Mouse (Mus musculus) embryonic facial prominence, embryonic 10.5 days (tissue): ENCODE measurements around the gene Gprc5a. TPM values are rescaled to one million over a fixed set of nuclear protein-coding genes. Genes with fewer than 3 reads are reported as not detected.

Experiments used
- DNase-seq: peaks from one replicate; pipeline ENCODE4 v3.0.0-alpha.2; 2017; ENCODE audit warnings: low spot score
- H3K27ac ChIP-seq: fragments of 300-500 bp; sonication (generic); replicated peaks from 2 replicates; pipeline ENCODE4 v1.5.1; 2016; ENCODE audit warnings: mild to moderate bottlenecking
- H3K27me3 ChIP-seq: fragments of 300-500 bp; sonication (generic); replicated peaks from 2 replicates; pipeline ENCODE4 v1.6.1; 2016; ENCODE audit warnings: low read depth, mild to moderate bottlenecking; ENCODE audit not compliant: poor library complexity, severe bottlenecking
- H3K36me3 ChIP-seq: fragments of 300-500 bp; sonication (generic); replicated peaks from 2 replicates; pipeline ENCODE4 v1.6.1; 2016; ENCODE audit warnings: mild to moderate bottlenecking, moderate library complexity
- H3K4me1 ChIP-seq: fragments of 300-500 bp; sonication (generic); 2 replicates; pipeline ENCODE4 v1.6.1; 2016
- H3K4me3 ChIP-seq: fragments of 300-500 bp; sonication (generic); 2 replicates; pipeline ENCODE4 v1.5.1; 2016; ENCODE audit warnings: mild to moderate bottlenecking, moderate library complexity
- H3K9me3 ChIP-seq: fragments of 300-500 bp; sonication (generic); 2 replicates; pipeline ENCODE4 v1.6.1; 2016; ENCODE audit warnings: mild to moderate bottlenecking
- WGBS: fragments of 180-500 bp; shearing (Covaris S2); methylation state at CpG from one replicate; pipeline ENCODE4 v1.1.7; 2016; 5-methylcytosine and 5-hydroxymethylcytosine counted together
- polyA plus RNA-seq: library from polyadenylated mRNA; unstranded; fragments of >200 nt; fragmentation: Nextera tagmentation; extraction: Ambion mirVana; gene quantifications from 2 replicates; pipeline ENCODE4 v1.2.1, GENCODE M21; 2016

The Gprc5a gene
- 2.5 and 2.8 TPM in 2 replicates for polyA plus RNA-seq

- no peaks in the 10 kb centered on the region for H3K36me3 ChIP-seq
- H3K4me3 ChIP-seq, result peak within 1 kb of the TSS; percentile 62
- peak within 1 kb of the TSS; percentile 72 for H3K27ac ChIP-seq
- DNase-seq, result peak; percentile 79
- H3K27me3 ChIP-seq, result peaks cover 48% of the 10 kb centered on the region
- under 1% methylated on average over 44 of the region's 44 CpGs for WGBS
- peaks cover 32% of the 10 kb centered on the region for H3K4me1 ChIP-seq
- H3K9me3 ChIP-seq, result no peaks in the 10 kb centered on the region
Observed at GRCm38 (mm10) chr6:135065236-135065957, at the start of gene Gprc5a. Gene Gprc5a, plus strand, starts transcription at chr6:135065651.

GRCm38 (mm10) chr6:135017211-135017610, 48.2 kb upstream of the Gprc5a start:
- WGBS, result 94% methylated on average over 11 of the region's 11 CpGs
- peaks cover 91% of the 10 kb centered on the region for H3K36me3 ChIP-seq
- H3K4me1 ChIP-seq, result peaks cover 4% of the 10 kb centered on the region
- no peaks in the 10 kb centered on the region for H3K27me3 ChIP-seq
- no peak for DNase-seq
- H3K4me3 ChIP-seq, result no peak overlapping the region
- H3K27ac ChIP-seq, result no peak overlapping the region
- no peaks in the 10 kb centered on the region for H3K9me3 ChIP-seq

GRCm38 (mm10) chr6:135019564-135019963, 45.9 kb upstream of the Gprc5a start:
- Histone ChIP-seq H3K27ac (no peak overlapping the region), H3K27me3 (no peaks in the 10 kb centered on the region), H3K9me3 (no peaks in the 10 kb centered on the region), H3K4me3 (no peak overlapping the region), H3K4me1 (no peaks in the 10 kb centered on the region), H3K36me3 (peaks cover 100% of the 10 kb centered on the region)
- no peak for DNase-seq
- WGBS, result 91% methylated on average over 10 of the region's 10 CpGs

- Histone ChIP-seq H3K27me3 (no peaks in the 10 kb centered on the region), H3K27ac (no peak overlapping the region), H3K4me1 (no peaks in the 10 kb centered on the region), H3K4me3 (no peak overlapping the region), H3K36me3 (peaks cover 90% of the 10 kb centered on the region), H3K9me3 (no peaks in the 10 kb centered on the region)
- WGBS, result 90% methylated on average over 3 of the region's 3 CpGs
- no peak for DNase-seq
Observed at GRCm38 (mm10) chr6:135021633-135022032, 43.8 kb upstream of the Gprc5a start.

GRCm38 (mm10) chr6:135023379-135023778, 42.1 kb upstream of the Gprc5a start:
- Histone ChIP-seq H3K4me1 (no peaks in the 10 kb centered on the region), H3K27me3 (no peaks in the 10 kb centered on the region), H3K4me3 (no peak overlapping the region), H3K9me3 (no peaks in the 10 kb centered on the region), H3K27ac (no peak overlapping the region), H3K36me3 (peaks cover 72% of the 10 kb centered on the region)
- no peak for DNase-seq
- 92% methylated on average over 14 of the region's 14 CpGs for WGBS

GRCm38 (mm10) chr6:135024781-135025420, 40.5 kb upstream of the Gprc5a start:
- Histone ChIP-seq H3K4me3 (no peak overlapping the region), H3K36me3 (peaks cover 57% of the 10 kb centered on the region), H3K9me3 (no peaks in the 10 kb centered on the region), H3K27ac (no peak overlapping the region), H3K27me3 (no peaks in the 10 kb centered on the region), H3K4me1 (no peaks in the 10 kb centered on the region)
- no peak for DNase-seq
- WGBS, result 93% methylated on average over 1 of the region's 1 CpGs

GRCm38 (mm10) chr6:135026232-135026631, 39.2 kb upstream of the Gprc5a start:
- no peak for DNase-seq
- peaks cover 44% of the 10 kb centered on the region for H3K36me3 ChIP-seq
- no peak overlapping the region for H3K4me3 ChIP-seq
- no peak overlapping the region for H3K27ac ChIP-seq
- 8% methylated on average over 3 of the region's 3 CpGs for WGBS
- H3K9me3 ChIP-seq, result no peaks in the 10 kb centered on the region
- H3K4me1 ChIP-seq, result no peaks in the 10 kb centered on the region
- H3K27me3 ChIP-seq, result no peaks in the 10 kb centered on the region

- Histone ChIP-seq H3K9me3 (no peaks in the 10 kb centered on the region), H3K27me3 (no peaks in the 10 kb centered on the region), H3K4me1 (no peaks in the 10 kb centered on the region), H3K4me3 (no peak overlapping the region), H3K27ac (no peak overlapping the region), H3K36me3 (peaks cover 38% of the 10 kb centered on the region)
- no peak for DNase-seq
- WGBS, result 76% methylated on average over 2 of the region's 2 CpGs
Observed at GRCm38 (mm10) chr6:135026755-135027154, 38.7 kb upstream of the Gprc5a start.

- no peaks in the 10 kb centered on the region for H3K9me3 ChIP-seq
- 86% methylated on average over 4 of the region's 4 CpGs for WGBS
- no peak overlapping the region for H3K27ac ChIP-seq
- H3K36me3 ChIP-seq, result peaks cover 13% of the 10 kb centered on the region
- no peaks in the 10 kb centered on the region for H3K27me3 ChIP-seq
- H3K4me1 ChIP-seq, result no peaks in the 10 kb centered on the region
- H3K4me3 ChIP-seq, result no peak overlapping the region
- DNase-seq, result no peak
Observed at GRCm38 (mm10) chr6:135029246-135029645, 36.2 kb upstream of the Gprc5a start.

GRCm38 (mm10) chr6:135038674-135039073, 26.8 kb upstream of the Gprc5a start:
- Histone ChIP-seq H3K4me1 (peaks cover 9% of the 10 kb centered on the region), H3K36me3 (no peaks in the 10 kb centered on the region), H3K27me3 (peaks cover 36% of the 10 kb centered on the region), H3K9me3 (no peaks in the 10 kb centered on the region), H3K27ac (no peak overlapping the region), H3K4me3 (no peak overlapping the region)
- WGBS, result 57% methylated on average over 3 of the region's 3 CpGs
- DNase-seq, result no peak

GRCm38 (mm10) chr6:135040275-135040871, 25.1 kb upstream of the Gprc5a start:
- peaks cover 9% of the 10 kb centered on the region for H3K4me1 ChIP-seq
- 4% methylated on average over 21 of the region's 21 CpGs for WGBS
- no peaks in the 10 kb centered on the region for H3K36me3 ChIP-seq
- no peaks in the 10 kb centered on the region for H3K9me3 ChIP-seq
- peak; percentile 11 for DNase-seq
- H3K4me3 ChIP-seq, result peak overlapping the region; percentile 29
- H3K27me3 ChIP-seq, result peaks cover 36% of the 10 kb centered on the region
- no peak overlapping the region for H3K27ac ChIP-seq

GRCm38 (mm10) chr6:135041930-135042329, 23.5 kb upstream of the Gprc5a start:
- H3K36me3 ChIP-seq, result no peaks in the 10 kb centered on the region
- peaks cover 9% of the 10 kb centered on the region for H3K4me1 ChIP-seq
- peaks cover 44% of the 10 kb centered on the region for H3K27me3 ChIP-seq
- WGBS, result 57% methylated on average over 3 of the region's 3 CpGs
- no peak overlapping the region for H3K27ac ChIP-seq
- no peak overlapping the region for H3K4me3 ChIP-seq
- no peak for DNase-seq
- H3K9me3 ChIP-seq, result no peaks in the 10 kb centered on the region

- Histone ChIP-seq H3K4me3 (no peak overlapping the region), H3K36me3 (no peaks in the 10 kb centered on the region), H3K9me3 (no peaks in the 10 kb centered on the region), H3K27me3 (peaks cover 19% of the 10 kb centered on the region; the same call in 1 of the 2 replicates), H3K27ac (no peak overlapping the region), H3K4me1 (peaks cover 8% of the 10 kb centered on the region)
- DNase-seq, result no peak
- WGBS, result 78% methylated on average over 9 of the region's 9 CpGs
Observed at GRCm38 (mm10) chr6:135047276-135047675, 18.2 kb upstream of the Gprc5a start.
